Mouse (Mus musculus): ENCODE measurements around the gene Taar5.

DNA sequence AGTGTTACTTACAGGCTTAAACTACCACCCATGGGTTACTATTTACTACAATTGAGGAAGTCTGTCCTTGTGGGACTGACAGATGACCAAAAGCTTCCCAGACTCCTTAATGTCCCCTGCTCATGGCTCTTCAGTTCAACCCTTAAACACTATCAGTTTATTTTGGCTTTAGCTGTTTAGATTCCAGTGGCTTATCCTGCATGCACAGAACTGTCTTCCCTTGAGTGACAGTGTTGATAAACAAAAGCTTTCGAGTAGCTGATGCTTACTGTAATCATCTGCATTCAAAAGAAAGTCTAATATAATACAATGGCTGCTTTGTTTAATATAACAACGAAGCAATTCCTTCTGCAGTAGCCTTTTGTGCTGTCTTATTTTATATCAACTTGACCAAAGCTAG is 36.5 kb downstream of the Taar5 start:
- no peak for TF ChIP-seq CTCF (IDR thresholded peaks at IDR 0.05; ENCODE audit: low read depth, low read length)
- no peak for TF ChIP-seq POLR2A (IDR thresholded peaks at IDR 0.05; ENCODE audit: extremely low read depth, insufficient read depth, low read length)

Measured in liver, adult 2 months (tissue).